Mouse (Mus musculus) bone marrow macrophage, adult 2 months (primary cell): ENCODE data around the gene E030025P04Rik.

ENCODE experiments used
- CTCF ChIP-seq: IDR thresholded peaks from 2 replicates; pipeline ENCODE4 v1.5.1; 2012; ENCODE audit warnings: low read depth, mild to moderate bottlenecking, low read length, moderate library complexity
- POLR2A ChIP-seq: IDR thresholded peaks from 2 replicates; pipeline ENCODE4 v1.6.1; 2012; ENCODE audit warnings: mild to moderate bottlenecking, low read depth, low read length, borderline replicate concordance

GRCm38 (mm10) chr11:109144236-109144635, at the start of gene E030025P04Rik:
- TF ChIP-seq CTCF (no peak), POLR2A (no peak)
